Mouse (Mus musculus) liver, adult 2 months (tissue): ENCODE data around the gene Zdhhc14. TPM values are rescaled to one million over a fixed set of nuclear protein-coding genes. Genes with fewer than 3 reads are reported as not detected.

Experiments used
- DNase-seq: peaks from one replicate; pipeline ENCODE4 v3.0.0-alpha.2; 2011; ENCODE audit warnings: low read depth, low spot score; ENCODE audit errors: extremely low read depth
- H3K27ac ChIP-seq: fragments of 200-500 bp; replicated peaks from 2 replicates; pipeline ENCODE4 v1.5.1; 2012; ENCODE audit warnings: low read depth, mild to moderate bottlenecking, control low read depth, inconsistent platforms, low read length; ENCODE audit not compliant: insufficient read depth
- H3K27me3 ChIP-seq: fragments of 200-500 bp; 2 replicates; pipeline ENCODE4 v1.6.1; 2012; ENCODE audit warnings: mild to moderate bottlenecking, moderate library complexity, low read length, inconsistent platforms; ENCODE audit not compliant: control insufficient read depth, insufficient read depth
- H3K36me3 ChIP-seq: fragments of 200-500 bp; 2 replicates; pipeline ENCODE4 v1.6.1; 2012; ENCODE audit warnings: low read length, inconsistent platforms; ENCODE audit not compliant: control insufficient read depth, insufficient read depth
- H3K4me1 ChIP-seq: fragments of 200-500 bp; 2 replicates; pipeline ENCODE4 v1.6.1; 2011; ENCODE audit warnings: low read length; ENCODE audit not compliant: control insufficient read depth, insufficient read depth
- H3K4me3 ChIP-seq: fragments of 200-500 bp; 2 replicates; pipeline ENCODE4 v1.5.1; 2011; ENCODE audit warnings: low read depth, mild to moderate bottlenecking, control low read depth, low read length, moderate library complexity; ENCODE audit not compliant: insufficient read depth
- H3K79me2 ChIP-seq: fragments of 200-500 bp; 2 replicates; pipeline ENCODE4 v1.6.1; 2012; ENCODE audit warnings: inconsistent platforms, mild to moderate bottlenecking, low read length, moderate library complexity; ENCODE audit not compliant: control insufficient read depth, insufficient read depth
- H3K9ac ChIP-seq: fragments of 200-500 bp; 2 replicates; pipeline ENCODE4 v1.6.1; 2012; ENCODE audit warnings: low read depth, mild to moderate bottlenecking, control low read depth, inconsistent platforms, low read length
- CTCF ChIP-seq: fragments of 200-500 bp; IDR thresholded peaks from 2 replicates; pipeline ENCODE4 v1.5.1; 2011; ENCODE audit warnings: low read depth, low read length, control low read depth
- POLR2A ChIP-seq: fragments of 200-500 bp; IDR thresholded peaks from 2 replicates; pipeline ENCODE4 v1.6.1; 2011; ENCODE audit warnings: low read length, control low read depth; ENCODE audit not compliant: insufficient read depth; ENCODE audit errors: extremely low read depth
- WGBS: fragments of 180-500 bp; shearing (Covaris S2); methylation state at CpG from one replicate; pipeline ENCODE4 v1.1.7; 2018; 5-methylcytosine and 5-hydroxymethylcytosine counted together
- polyA plus RNA-seq: library from polyadenylated mRNA; depleted of rRNA; stranded (reverse); fragments of >200 nt; gene quantifications from 2 replicates; pipeline ENCODE4 v1.2.3, GENCODE M21; 2012
- total RNA-seq: library from RNA; depleted of rRNA; stranded (reverse); fragments of >200 nt; gene quantifications from 2 replicates; pipeline ENCODE4 v1.2.3, GENCODE M21; 2014

Gene Zdhhc14
- total and polyA plus RNA-seq, 2 experiments: 0.99 to 1.1 TPM

DNA sequence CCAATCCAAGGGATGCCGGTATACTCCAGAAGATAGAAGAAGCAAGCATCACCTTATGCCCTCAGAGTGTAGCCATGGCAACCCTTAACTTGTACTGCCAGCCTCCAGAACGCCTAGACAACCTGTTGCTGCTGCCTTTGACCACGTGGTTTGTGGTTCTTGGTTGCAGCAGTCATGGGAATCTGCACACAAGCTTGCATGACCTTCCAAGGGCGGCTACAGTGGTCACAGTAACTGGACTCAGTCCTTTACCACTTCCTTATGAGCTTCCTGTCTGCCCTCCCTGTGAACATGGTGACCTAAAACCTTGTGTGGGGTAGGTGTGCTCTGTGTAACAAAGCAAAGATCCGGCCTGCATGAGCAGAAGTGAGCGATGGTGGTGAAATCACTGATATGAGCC is 109.6 kb downstream of the Zdhhc14 start:
- Histone ChIP-seq H3K9ac (no peak overlapping the region), H3K4me1 (peaks cover 2% of the 10 kb centered on the region; the same call in 1 of the 2 replicates), H3K79me2 (no peaks in the 10 kb centered on the region), H3K4me3 (no peak overlapping the region), H3K27ac (no peak overlapping the region), H3K36me3 (no peaks in the 10 kb centered on the region), H3K27me3 (no peaks in the 10 kb centered on the region)
- TF ChIP-seq CTCF (no peak), POLR2A (no peak)
- no peak for DNase-seq
- 89% methylated on average over 6 of the region's 6 CpGs for WGBS

DNA sequence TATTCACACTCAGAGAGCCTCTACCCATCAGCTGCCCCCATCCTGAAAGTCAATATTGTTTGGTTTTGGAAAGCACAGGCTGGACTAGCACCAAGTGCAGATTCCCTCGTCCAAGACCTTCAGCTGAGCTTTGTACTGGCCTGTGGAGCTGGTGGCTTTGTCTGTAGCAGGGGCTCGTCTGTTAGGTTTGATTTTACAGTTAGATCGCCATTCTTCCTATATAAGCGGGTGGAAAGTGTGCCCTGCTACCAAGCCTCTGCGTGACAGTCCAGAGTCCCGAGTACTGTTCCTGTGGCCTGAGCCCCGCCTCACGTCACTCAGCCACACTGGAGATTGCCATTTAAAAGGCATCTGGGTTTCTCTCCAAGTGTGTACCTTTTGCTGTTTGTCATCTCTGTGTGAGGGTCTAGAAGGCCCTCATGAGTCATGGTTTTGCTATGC is 113.8 kb downstream of the Zdhhc14 start:
- no peaks in the 10 kb centered on the region for H3K27me3 ChIP-seq
- H3K79me2 ChIP-seq: no peaks in the 10 kb centered on the region
- H3K4me1 ChIP-seq: peaks cover 6% of the 10 kb centered on the region
- 30% methylated on average over 8 of the region's 8 CpGs for WGBS
- H3K4me3 ChIP-seq: no peak overlapping the region
- peak; percentile 69 for DNase-seq
- no peak overlapping the region for H3K9ac ChIP-seq
- H3K36me3 ChIP-seq: no peaks in the 10 kb centered on the region
- TF ChIP-seq POLR2A (no peak), CTCF (no peak)
- peak overlapping the region; percentile 3; the same call in 1 of the 2 replicates for H3K27ac ChIP-seq

DNA sequence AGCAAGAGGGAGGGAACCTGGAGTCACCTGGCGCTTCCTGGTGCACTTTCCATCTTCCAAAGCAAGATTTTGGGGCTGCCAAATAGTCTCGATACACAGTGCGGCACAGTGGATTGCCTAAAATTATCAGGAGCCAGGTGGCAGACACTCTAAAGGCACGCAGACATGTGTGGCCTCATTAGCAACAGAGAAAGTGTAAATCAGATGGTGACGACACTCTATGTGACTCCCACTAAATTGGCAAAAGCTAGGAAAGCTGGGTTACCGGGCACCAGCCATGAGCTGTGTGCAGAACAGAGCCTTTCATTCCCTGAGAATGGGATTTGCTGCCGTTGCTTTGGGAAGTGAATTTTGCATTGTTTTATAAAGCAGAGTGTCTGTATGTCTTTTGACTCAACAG is 115.0 kb downstream of the Zdhhc14 start:
- no peak for TF ChIP-seq POLR2A
- TF ChIP-seq CTCF: no peak
- WGBS: 97% methylated on average over 7 of the region's 7 CpGs

DNA sequence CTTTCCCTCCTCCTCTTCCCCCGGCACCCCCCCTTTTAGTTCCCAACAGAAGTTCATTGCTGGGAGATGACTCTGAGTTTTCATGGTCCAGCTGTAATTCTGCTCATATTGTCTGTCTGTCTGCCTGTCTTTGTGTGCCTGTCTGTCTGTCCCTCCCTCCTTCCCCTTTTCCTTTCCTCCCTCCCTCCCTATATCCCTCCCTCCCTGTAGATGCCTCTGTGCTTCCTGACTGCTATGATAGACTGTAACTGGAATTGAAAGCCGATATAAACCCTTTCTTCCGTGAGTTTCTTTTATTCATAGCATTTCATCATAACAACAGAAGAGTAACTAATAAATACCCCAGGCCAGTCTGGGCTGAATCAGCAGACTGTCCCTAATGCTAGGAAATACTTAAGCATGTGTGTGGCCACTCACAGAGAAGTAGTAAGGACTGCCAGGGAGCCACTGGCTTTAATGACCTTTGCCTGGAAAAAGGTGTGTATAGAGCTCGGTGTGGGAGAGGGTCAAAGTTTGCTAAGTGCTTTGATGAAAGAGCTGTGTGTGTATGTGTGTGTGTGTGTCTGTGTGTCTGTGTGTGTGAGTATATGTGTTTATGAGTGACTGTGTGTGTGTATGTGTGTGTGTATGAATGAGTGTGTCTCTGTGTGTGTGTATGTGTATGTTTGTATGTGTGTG is 117.7 kb downstream of the Zdhhc14 start:
- Histone ChIP-seq H3K4me3 (no peak overlapping the region), H3K27ac (no peak overlapping the region), H3K9ac (no peak overlapping the region), H3K79me2 (no peaks in the 10 kb centered on the region), H3K4me1 (peaks cover 9% of the 10 kb centered on the region), H3K27me3 (no peaks in the 10 kb centered on the region), H3K36me3 (no peaks in the 10 kb centered on the region)
- 43% methylated on average over 4 of the region's 4 CpGs for WGBS
- TF ChIP-seq CTCF (no peak), POLR2A (no peak)
- DNase-seq: peak; percentile 78

More for the DNA sequence above, 115.0 kb downstream of the Zdhhc14 start:
- Histone ChIP-seq H3K36me3 (no peaks in the 10 kb centered on the region), H3K27me3 (no peaks in the 10 kb centered on the region), H3K9ac (no peak overlapping the region), H3K4me1 (peaks cover 9% of the 10 kb centered on the region), H3K27ac (no peak overlapping the region), H3K79me2 (no peaks in the 10 kb centered on the region), H3K4me3 (no peak overlapping the region)
- no peak for DNase-seq

DNA sequence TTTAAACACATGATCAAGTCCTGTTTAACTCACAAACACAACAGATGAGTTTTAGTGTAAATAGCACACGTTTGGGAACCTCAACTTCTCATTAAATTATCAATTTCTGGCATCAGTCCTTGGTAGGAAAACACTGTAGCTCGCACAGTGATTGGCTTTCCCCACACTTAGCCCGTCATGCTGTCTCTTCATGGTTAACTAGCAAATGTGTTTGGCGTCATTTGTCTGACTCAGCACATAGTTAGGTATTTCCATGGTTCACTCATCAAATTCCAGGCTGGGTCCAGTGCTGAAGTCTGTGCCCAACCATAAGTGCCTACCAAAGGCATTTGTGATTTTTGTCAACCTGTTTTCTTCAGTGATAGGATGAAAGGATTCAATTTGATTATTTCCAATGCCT is 119.9 kb downstream of the Zdhhc14 start:
- Histone ChIP-seq H3K4me1 (peaks cover 7% of the 10 kb centered on the region), H3K36me3 (no peaks in the 10 kb centered on the region), H3K27ac (no peak overlapping the region), H3K9ac (no peak overlapping the region), H3K79me2 (no peaks in the 10 kb centered on the region), H3K4me3 (no peak overlapping the region), H3K27me3 (no peaks in the 10 kb centered on the region)
- 32% methylated on average over 4 of the region's 4 CpGs for WGBS
- TF ChIP-seq POLR2A (no peak), CTCF (no peak)
- peak; percentile 63 for DNase-seq

DNA sequence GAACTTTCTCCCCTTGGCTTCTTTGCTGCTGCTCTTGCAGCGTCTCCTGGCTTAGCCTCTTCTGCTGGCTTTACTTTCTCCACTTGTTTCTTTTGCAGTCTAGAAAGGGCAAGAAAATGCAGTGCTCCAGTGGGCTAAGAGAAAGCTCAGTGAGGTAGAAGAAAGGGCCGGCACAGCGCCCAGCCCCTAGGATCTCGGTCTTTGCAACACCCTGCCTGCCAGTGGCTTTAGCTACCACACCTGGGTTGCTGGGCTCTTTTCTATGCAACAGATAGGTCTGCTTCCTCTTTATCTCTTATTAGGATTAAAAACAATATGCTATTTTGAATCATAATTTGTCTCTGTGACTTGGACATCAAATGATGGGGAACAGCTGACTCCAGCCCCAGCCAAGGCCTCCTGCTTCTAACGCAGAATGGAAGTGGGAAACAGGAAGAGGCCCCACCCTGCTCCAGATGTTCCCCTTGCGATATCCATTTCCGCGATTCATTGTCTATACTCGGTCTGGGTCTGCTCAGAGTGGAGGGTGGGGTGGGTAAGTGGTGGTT is 122.5 kb downstream of the Zdhhc14 start:
- TF ChIP-seq POLR2A: no peak
- H3K36me3 ChIP-seq: no peaks in the 10 kb centered on the region
- peaks cover 2% of the 10 kb centered on the region; the same call in 1 of the 2 replicates for H3K4me1 ChIP-seq
- no peak for DNase-seq
- H3K4me3 ChIP-seq: no peak overlapping the region
- 73% methylated on average over 9 of the region's 9 CpGs for WGBS
- H3K27ac ChIP-seq: no peak overlapping the region
- H3K27me3 ChIP-seq: no peaks in the 10 kb centered on the region
- H3K79me2 ChIP-seq: no peaks in the 10 kb centered on the region
- H3K9ac ChIP-seq: no peak overlapping the region
